Mouse (Mus musculus): Measurements from ENCODE around the gene Sult2a6. TPM values are rescaled to one million over a fixed set of nuclear protein-coding genes. Genes with fewer than 3 reads are reported as not detected.

The Sult2a6 gene
- not detected for total RNA-seq (2021)
- long read RNA-seq = 0 reads

GRCm38 (mm10) chr7:14254770-14255169 is at the start of gene Sult2a6:
Gene Sult2a6 (minus strand): TSS chr7:14254870.
- DNase-seq (ENCODE audit: low spot score in 2 of 2) = no peak

DNA sequence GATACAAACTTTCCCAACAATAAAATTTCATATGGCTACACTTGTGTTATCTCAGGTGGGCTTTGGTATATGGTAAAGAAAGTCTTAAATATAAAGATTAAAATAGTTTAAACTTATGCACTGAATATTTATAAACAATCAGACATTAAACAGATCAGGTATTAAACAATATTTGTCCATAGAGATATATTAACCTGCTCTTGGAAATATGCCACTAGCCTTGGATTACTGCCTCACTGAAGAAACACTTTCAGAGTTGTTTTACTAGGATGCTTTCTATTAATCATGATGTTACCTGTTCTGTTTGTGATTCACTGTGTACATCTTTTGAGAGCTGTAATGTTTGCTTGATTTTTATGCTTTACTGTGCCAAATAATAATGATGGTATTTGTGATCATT is 39.4 kb downstream of the Sult2a6 start:
- no peak for DNase-seq (ENCODE audit: low spot score in 2 of 2)

DNA sequence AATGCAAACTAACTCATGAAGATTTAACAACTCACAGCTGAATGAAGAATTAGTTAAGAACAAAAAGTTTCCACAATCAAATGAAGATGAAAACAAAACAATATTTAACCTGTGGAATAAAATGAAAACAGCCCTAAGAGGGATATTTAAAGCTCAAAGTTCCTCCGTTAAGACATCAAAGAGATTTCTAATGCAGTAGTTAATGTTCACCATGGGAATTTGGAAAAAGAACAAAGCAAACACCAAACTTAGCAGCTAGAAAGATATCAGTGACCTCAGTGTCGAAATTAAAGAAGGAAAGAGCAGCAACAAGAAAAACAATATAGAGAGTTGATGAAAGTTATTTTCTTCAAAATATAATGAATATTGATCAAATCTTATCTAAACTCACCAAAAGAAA is 51.3 kb downstream of the Sult2a6 start:
- DNase-seq (ENCODE audit: low spot score in 2 of 2) = no peak

DNA sequence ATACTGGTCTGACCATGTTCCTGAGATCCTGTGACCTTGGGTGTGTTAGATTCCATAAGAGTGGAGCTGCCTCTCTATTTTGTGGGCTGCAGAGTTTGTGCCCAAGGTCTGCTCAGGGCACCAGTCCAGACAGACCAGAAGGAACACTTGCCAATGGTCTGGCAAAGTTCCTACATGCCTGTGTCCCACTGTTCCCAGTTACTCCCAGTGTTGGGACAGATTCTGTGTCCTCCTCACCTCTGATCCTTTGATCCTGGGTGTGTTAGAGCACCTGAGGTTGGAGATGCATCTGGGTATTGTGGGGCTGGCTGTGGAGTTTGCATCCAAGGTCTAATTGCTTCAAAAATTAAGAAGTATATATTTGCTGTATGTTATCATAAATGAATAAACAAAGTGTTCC is 52.2 kb downstream of the Sult2a6 start:
- no peak for DNase-seq (ENCODE audit: low spot score in 2 of 2)

Other genes with a start within 250 kb of the Sult2a6 start
- not detected for gene Sult2a3, start 131.8 kb downstream of the Sult2a6 start, total RNA-seq (2021)
- not detected for gene Obox8, start 78.7 kb upstream of the Sult2a6 start, total RNA-seq (2021)
- not detected for gene Sult2a8, start 191.9 kb upstream of the Sult2a6 start, total RNA-seq (2021)
- not detected for gene Sult2a7, start 239.4 kb upstream of the Sult2a6 start, total RNA-seq (2021)